Mouse (Mus musculus) testis, adult 2 months (tissue): ENCODE measurements around the gene Tnfrsf9. TPM values are rescaled to one million over a fixed set of nuclear protein-coding genes. Genes with fewer than 3 reads are reported as not detected.

Experiments used
- H3K27ac ChIP-seq: fragments of 200-500 bp; 2 replicates; pipeline ENCODE4 v1.5.1; 2012; ENCODE audit warnings: low read depth, low read length; ENCODE audit not compliant: control insufficient read depth, insufficient read depth
- H3K27me3 ChIP-seq: fragments of 200-500 bp; 2 replicates; pipeline ENCODE4 v1.6.1; 2012; ENCODE audit warnings: mild to moderate bottlenecking, low read length, moderate library complexity; ENCODE audit not compliant: control insufficient read depth, insufficient read depth
- H3K36me3 ChIP-seq: fragments of 200-500 bp; 2 replicates; pipeline ENCODE4 v1.6.1; 2012; ENCODE audit warnings: mild to moderate bottlenecking, low read length; ENCODE audit not compliant: control insufficient read depth, insufficient read depth
- H3K4me1 ChIP-seq: fragments of 200-500 bp; 2 replicates; pipeline ENCODE4 v1.6.1; 2012; ENCODE audit warnings: low read length; ENCODE audit not compliant: control insufficient read depth, insufficient read depth
- H3K4me3 ChIP-seq: fragments of 200-500 bp; 2 replicates; pipeline ENCODE4 v1.5.1; 2012; ENCODE audit warnings: low read depth, mild to moderate bottlenecking, low read length, moderate library complexity, mixed read lengths; ENCODE audit not compliant: control insufficient read depth
- CTCF ChIP-seq: fragments of 200-500 bp; IDR thresholded peaks from 2 replicates; pipeline ENCODE4 v1.5.1; 2012; ENCODE audit warnings: low read depth, mild to moderate bottlenecking, inconsistent platforms, low read length, moderate library complexity; ENCODE audit not compliant: control insufficient read depth, insufficient read depth, insufficient replicate concordance
- POLR2A ChIP-seq: fragments of 200-500 bp; IDR thresholded peaks from 2 replicates; pipeline ENCODE4 v1.6.1; 2012; ENCODE audit warnings: low read depth, mild to moderate bottlenecking, inconsistent platforms, low read length, moderate library complexity; ENCODE audit not compliant: control insufficient read depth
- polyA plus RNA-seq: library from polyadenylated mRNA; depleted of rRNA; stranded (reverse); fragments of >200 nt; gene quantifications from 2 replicates; pipeline ENCODE4 v1.2.3, GENCODE M21; 2012

Tnfrsf9 gene
- polyA plus RNA-seq, 1 experiment: 3.1 TPM

DNA sequence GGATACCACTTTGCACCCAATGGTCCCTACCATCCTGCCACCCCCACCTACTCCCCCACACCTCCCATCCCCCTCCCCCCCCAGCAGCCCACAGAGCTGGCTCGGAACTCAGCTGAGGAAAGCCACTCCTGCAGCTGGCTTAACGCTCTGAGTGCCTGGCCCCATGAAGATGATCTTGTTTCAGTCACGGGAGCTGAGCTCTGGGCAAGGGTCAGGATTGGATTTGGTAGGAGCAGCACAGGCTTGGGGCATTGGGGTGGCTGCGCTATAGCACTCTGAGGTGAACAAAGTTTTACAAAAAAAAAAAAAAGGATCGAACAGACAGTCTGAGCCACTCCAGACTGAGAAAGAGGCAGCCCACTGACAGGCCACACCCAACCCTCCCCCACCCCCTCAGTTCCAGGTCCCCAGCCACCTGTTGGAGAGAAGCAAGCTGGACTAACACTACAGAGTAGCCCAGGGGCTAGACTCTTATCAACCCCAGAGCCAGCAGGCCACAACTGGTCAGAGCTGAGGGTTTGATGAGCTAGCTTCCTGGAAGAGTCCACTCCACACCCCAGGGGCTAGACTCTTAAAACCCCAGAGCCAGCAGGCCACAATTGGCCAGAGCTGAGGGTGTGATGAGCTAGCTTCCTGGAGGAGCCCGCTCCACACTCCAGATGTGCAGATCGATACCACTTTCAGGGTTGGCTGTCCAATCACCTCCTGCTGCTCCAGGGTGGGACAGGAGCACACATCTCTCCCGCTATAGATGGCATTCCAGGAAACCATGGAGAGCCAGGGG is 19.5 kb upstream of the Tnfrsf9 start:
- no peak overlapping the region for H3K4me3 ChIP-seq
- TF ChIP-seq POLR2A (no peak), CTCF (no peak)
- H3K27ac ChIP-seq: no peak overlapping the region

DNA sequence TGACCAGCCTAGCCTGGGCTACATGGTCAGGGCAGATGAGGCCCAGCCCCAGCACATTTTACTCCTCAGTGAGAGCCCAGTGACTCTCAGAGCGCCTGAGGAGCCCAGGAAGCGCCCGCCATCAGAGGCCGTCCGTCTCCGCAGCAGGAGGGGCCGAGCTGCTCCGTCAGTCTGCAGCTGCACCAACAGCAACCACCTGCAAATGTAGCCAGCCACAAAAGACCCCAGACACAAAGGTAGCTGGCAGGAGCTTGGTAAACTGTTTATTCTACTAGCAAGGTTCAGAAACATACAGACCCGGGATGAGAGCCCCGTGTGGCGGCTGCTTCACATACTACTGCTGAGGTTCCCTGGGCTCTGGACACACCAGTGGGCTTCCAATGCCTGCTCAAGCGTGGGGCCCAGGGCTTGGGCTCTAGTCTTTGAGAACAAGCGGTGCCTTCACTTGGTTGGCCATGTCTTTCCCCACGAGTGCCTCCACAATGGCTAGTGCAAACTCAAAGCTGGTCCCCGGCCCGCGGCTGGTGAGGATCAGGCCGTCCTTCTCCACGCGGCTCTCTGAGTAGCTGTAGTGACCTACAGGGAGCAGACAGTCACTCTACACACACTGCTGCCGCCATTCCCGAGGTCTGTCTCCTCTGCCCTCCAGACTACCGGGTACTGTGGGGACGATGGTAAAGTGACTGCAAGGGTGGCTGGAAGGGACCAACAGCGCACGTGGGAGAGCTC is 17.3 kb upstream of the Tnfrsf9 start:
- Histone ChIP-seq H3K4me3 (no peak overlapping the region), H3K27me3 (no peaks in the 10 kb centered on the region), H3K36me3 (no peaks in the 10 kb centered on the region), H3K4me1 (peaks cover 22% of the 10 kb centered on the region), H3K27ac (no peak overlapping the region)
- TF ChIP-seq POLR2A (no peak), CTCF (no peak)

More for the DNA sequence above, 19.5 kb upstream of the Tnfrsf9 start:
- peaks cover 22% of the 10 kb centered on the region for H3K4me1 ChIP-seq
- H3K36me3 ChIP-seq: no peaks in the 10 kb centered on the region
- no peaks in the 10 kb centered on the region for H3K27me3 ChIP-seq

DNA sequence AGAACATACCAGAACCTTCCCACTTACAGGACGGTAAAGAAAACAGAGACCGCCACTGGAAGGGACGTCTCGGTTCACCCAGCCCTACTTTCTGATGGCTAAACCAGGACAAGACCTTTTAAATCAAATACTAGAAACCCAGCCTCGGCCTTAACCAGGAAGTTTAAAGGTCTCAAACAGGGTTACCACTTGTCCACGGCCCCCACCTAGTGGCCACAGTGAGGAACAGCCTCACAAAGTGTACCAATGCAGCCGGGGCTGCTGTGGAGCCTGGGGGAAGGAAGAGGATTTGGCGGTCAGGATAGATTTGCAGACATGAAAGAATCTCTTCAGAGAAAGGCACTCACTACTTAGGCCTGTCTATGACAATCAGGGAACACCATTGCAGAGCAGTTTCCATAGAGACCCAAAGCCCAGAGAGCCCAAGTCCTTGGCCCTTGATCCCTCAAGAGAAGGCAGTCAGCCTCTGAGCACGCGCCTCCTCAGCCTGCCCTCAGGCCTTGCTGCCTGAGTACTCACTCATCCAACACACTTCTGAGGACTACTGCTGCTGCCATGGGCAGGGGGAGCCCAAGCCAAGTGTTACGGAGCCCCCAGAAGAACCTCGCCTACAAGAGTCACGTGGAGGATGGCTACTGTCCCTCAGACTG is 15.5 kb upstream of the Tnfrsf9 start:
- H3K27ac ChIP-seq: no peak overlapping the region
- no peak overlapping the region for H3K4me3 ChIP-seq
- H3K27me3 ChIP-seq: no peaks in the 10 kb centered on the region
- peaks cover 9% of the 10 kb centered on the region for H3K4me1 ChIP-seq
- H3K36me3 ChIP-seq: no peaks in the 10 kb centered on the region
- TF ChIP-seq CTCF (peak; percentile 67; the same call in 1 of the 2 replicates), POLR2A (no peak)

DNA sequence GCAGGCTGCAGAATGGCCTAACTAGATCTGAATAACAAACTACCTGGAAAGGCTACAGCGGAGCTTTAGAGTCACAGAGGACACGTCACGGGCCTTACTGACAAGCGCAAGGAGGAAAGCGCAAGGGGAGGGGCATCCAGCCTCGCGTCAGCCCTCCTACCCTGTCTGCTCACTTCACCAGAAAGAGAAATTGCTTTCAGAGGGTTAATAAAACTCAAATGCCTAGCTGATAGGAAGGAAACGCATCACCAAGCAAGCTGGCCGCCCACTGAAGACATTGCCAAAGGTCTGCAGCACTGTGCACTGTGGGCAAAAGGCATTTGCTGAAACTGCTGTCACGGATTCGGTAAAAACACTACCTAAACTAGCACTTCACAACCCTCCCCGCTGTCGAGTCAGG is 13.9 kb upstream of the Tnfrsf9 start:
- Histone ChIP-seq H3K36me3 (no peaks in the 10 kb centered on the region; the same call in 1 of the 2 replicates), H3K4me1 (no peaks in the 10 kb centered on the region), H3K4me3 (no peak overlapping the region), H3K27ac (no peak overlapping the region), H3K27me3 (no peaks in the 10 kb centered on the region)
- TF ChIP-seq POLR2A (no peak), CTCF (no peak)

DNA sequence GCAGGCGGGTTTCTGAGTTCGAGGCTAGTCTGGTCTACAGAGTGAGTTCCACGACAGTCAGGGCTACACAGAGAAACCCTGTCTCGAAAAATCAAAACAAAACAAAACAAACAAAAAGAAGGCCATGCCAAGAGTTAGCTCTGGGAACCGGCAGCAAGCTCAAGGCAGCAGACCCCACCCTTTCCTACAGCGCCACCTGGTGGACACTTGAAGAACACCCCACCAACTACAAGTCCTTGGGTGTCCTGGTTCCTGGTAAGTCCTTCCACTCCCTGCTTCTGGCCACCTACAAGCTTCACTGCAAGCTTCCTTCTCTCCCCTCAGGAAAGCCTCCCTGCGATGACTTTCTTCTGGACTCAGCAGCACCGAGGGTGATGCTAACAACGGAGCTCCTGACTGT is 12.7 kb upstream of the Tnfrsf9 start:
- TF ChIP-seq CTCF: peak; percentile 93
- TF ChIP-seq POLR2A: no peak
- no peak overlapping the region for H3K4me3 ChIP-seq
- 0 out of 2 replicates have a peak overlapping the region, but pooled peaks have one; percentile 16 for H3K27ac ChIP-seq
- no peaks in the 10 kb centered on the region for H3K27me3 ChIP-seq
- no peaks in the 10 kb centered on the region; the same call in 1 of the 2 replicates for H3K36me3 ChIP-seq
- H3K4me1 ChIP-seq: no peaks in the 10 kb centered on the region

DNA sequence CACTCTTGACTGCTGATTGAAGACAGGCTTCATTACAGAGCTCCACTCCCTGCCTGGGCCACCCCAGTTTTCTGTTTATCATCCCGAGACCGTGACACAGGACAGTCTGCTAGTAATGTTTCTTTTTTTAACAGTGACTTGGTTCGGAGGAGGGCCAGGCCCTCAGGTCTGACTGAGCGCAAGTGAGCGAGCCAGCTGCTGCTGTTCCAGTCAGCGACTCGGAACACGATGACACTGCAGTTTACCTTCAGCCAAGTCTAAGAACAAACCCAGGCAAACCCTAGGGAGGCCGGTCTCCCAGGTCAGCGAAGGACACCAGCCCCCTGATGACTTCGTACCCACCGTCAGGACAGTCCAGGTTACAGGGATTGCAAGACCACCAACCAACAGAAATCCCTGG is 12.3 kb upstream of the Tnfrsf9 start:
- TF ChIP-seq POLR2A (no peak), CTCF (no peak)
- Histone ChIP-seq H3K27me3 (no peaks in the 10 kb centered on the region), H3K4me3 (no peak overlapping the region), H3K27ac (0 out of 2 replicates have a peak overlapping the region, but pooled peaks have one; percentile 16), H3K4me1 (no peaks in the 10 kb centered on the region), H3K36me3 (no peaks in the 10 kb centered on the region; the same call in none of the 2 replicates)
